Mouse (Mus musculus): ENCODE measurements at regions not wholly inside any gene's neighbourhood (a gene's known extent, or its start where the extent isn't known, plus 50 kb on each side); places are given as distances from the start of the nearest gene placed in this dataset.
"Not testable (repeated sequence)": the region's sequence is repeated elsewhere in the genome, so short reads cannot be mapped to it uniquely, and the experiment has no call there.

GRCm38 (mm10) chr4:7256486-7256885 is 982.4 kb downstream of the Car8 start:
- ATAC-seq (ENCODE audit: low FRiP score) (no peak), DNase-seq (ENCODE audit: low spot score, missing footprints) (peak; percentile 67)
- H3K4me1 ChIP-seq (ENCODE audit: control insufficient read depth, insufficient read depth, low read length), result no peaks in the 10 kb centered on the region
- H3K9ac ChIP-seq (ENCODE audit: low read length), result no peak overlapping the region
- no peaks in the 10 kb centered on the region for H3K9me3 ChIP-seq (ENCODE audit: control insufficient read depth, low read length)
- H3K27me3 ChIP-seq (ENCODE audit: control insufficient read depth, insufficient read depth, low read length), result no peaks in the 10 kb centered on the region
- no peak overlapping the region for H3K4me2 ChIP-seq
- no peak overlapping the region for H3K27ac ChIP-seq (ENCODE audit: low read depth, low read length)
- WGBS, result 70% methylated on average over 2 of the region's 2 CpGs
- no peaks in the 10 kb centered on the region for H3K36me3 ChIP-seq (ENCODE audit: control insufficient read depth, insufficient read depth, low read length)
- no peak overlapping the region for H3K4me3 ChIP-seq (ENCODE audit: low read depth, low read length)

GRCm38 (mm10) chr4:7253616-7254015 is 985.2 kb downstream of the Car8 start:
- Histone ChIP-seq H3K27me3 (ENCODE audit: control insufficient read depth, insufficient read depth, low read length) (no peaks in the 10 kb centered on the region), H3K4me1 (ENCODE audit: control insufficient read depth, insufficient read depth, low read length) (no peaks in the 10 kb centered on the region), H3K27ac (ENCODE audit: low read depth, low read length) (no peak overlapping the region), H3K9me3 (ENCODE audit: control insufficient read depth, low read length) (no peaks in the 10 kb centered on the region), H3K9ac (ENCODE audit: low read length) (no peak overlapping the region), H3K4me3 (ENCODE audit: low read depth, low read length) (no peak overlapping the region), H3K4me2 (no peak overlapping the region), H3K36me3 (ENCODE audit: control insufficient read depth, insufficient read depth, low read length) (no peaks in the 10 kb centered on the region)
- 83% methylated on average over 2 of the region's 2 CpGs for WGBS
- no peak for DNase-seq (ENCODE audit: low spot score, missing footprints)
- no peak for ATAC-seq (ENCODE audit: low FRiP score)

GRCm38 (mm10) chr4:7251641-7252040 is 987.2 kb downstream of the Car8 start:
- DNase-seq (ENCODE audit: low spot score, missing footprints), result no peak
- WGBS, result 74% methylated on average over 2 of the region's 2 CpGs
- no peak for ATAC-seq (ENCODE audit: low FRiP score)
- no peak overlapping the region for H3K4me2 ChIP-seq
- H3K36me3 ChIP-seq (ENCODE audit: control insufficient read depth, insufficient read depth, low read length), result no peaks in the 10 kb centered on the region
- no peaks in the 10 kb centered on the region for H3K9me3 ChIP-seq (ENCODE audit: control insufficient read depth, low read length)
- no peak overlapping the region for H3K9ac ChIP-seq (ENCODE audit: low read length)
- no peaks in the 10 kb centered on the region for H3K27me3 ChIP-seq (ENCODE audit: control insufficient read depth, insufficient read depth, low read length)
- no peak overlapping the region for H3K4me3 ChIP-seq (ENCODE audit: low read depth, low read length)
- no peaks in the 10 kb centered on the region for H3K4me1 ChIP-seq (ENCODE audit: control insufficient read depth, insufficient read depth, low read length)
- no peak overlapping the region for H3K27ac ChIP-seq (ENCODE audit: low read depth, low read length)

- Histone ChIP-seq H3K4me1 (ENCODE audit: control insufficient read depth, insufficient read depth, low read length) (no peaks in the 10 kb centered on the region), H3K27ac (ENCODE audit: low read depth, low read length) (no peak overlapping the region), H3K27me3 (ENCODE audit: control insufficient read depth, insufficient read depth, low read length) (no peaks in the 10 kb centered on the region), H3K9ac (ENCODE audit: low read length) (no peak overlapping the region), H3K36me3 (ENCODE audit: control insufficient read depth, insufficient read depth, low read length) (no peaks in the 10 kb centered on the region), H3K4me3 (ENCODE audit: low read depth, low read length) (no peak overlapping the region), H3K9me3 (ENCODE audit: control insufficient read depth, low read length) (no peaks in the 10 kb centered on the region), H3K4me2 (no peak overlapping the region)
- ATAC-seq (ENCODE audit: low FRiP score), result no peak
- DNase-seq (ENCODE audit: low spot score, missing footprints), result no peak
- WGBS, result 72% methylated on average over 4 of the region's 4 CpGs
Measured at GRCm38 (mm10) chr4:7247816-7248215, 991.0 kb downstream of the Car8 start.

GRCm38 (mm10) chr4:7247244-7247643 is 991.6 kb downstream of the Car8 start:
- H3K36me3 ChIP-seq (ENCODE audit: control insufficient read depth, insufficient read depth, low read length), result no peaks in the 10 kb centered on the region
- ATAC-seq (ENCODE audit: low FRiP score) (peak; percentile 62), DNase-seq (ENCODE audit: low spot score, missing footprints) (no peak)
- 56% methylated on average over 4 of the region's 4 CpGs for WGBS
- no peaks in the 10 kb centered on the region for H3K4me1 ChIP-seq (ENCODE audit: control insufficient read depth, insufficient read depth, low read length)
- no peak overlapping the region for H3K27ac ChIP-seq (ENCODE audit: low read depth, low read length)
- H3K9ac ChIP-seq (ENCODE audit: low read length), result no peak overlapping the region
- H3K4me3 ChIP-seq (ENCODE audit: low read depth, low read length), result no peak overlapping the region
- no peak overlapping the region for H3K4me2 ChIP-seq
- no peaks in the 10 kb centered on the region for H3K27me3 ChIP-seq (ENCODE audit: control insufficient read depth, insufficient read depth, low read length)
- H3K9me3 ChIP-seq (ENCODE audit: control insufficient read depth, low read length), result no peaks in the 10 kb centered on the region

GRCm38 (mm10) chr4:7246828-7247227 is 992.0 kb downstream of the Car8 start:
- Histone ChIP-seq H3K27me3 (ENCODE audit: control insufficient read depth, insufficient read depth, low read length) (no peaks in the 10 kb centered on the region), H3K36me3 (ENCODE audit: control insufficient read depth, insufficient read depth, low read length) (no peaks in the 10 kb centered on the region), H3K9ac (ENCODE audit: low read length) (no peak overlapping the region), H3K4me3 (ENCODE audit: low read depth, low read length) (no peak overlapping the region), H3K9me3 (ENCODE audit: control insufficient read depth, low read length) (no peaks in the 10 kb centered on the region), H3K27ac (ENCODE audit: low read depth, low read length) (no peak overlapping the region), H3K4me2 (no peak overlapping the region), H3K4me1 (ENCODE audit: control insufficient read depth, insufficient read depth, low read length) (no peaks in the 10 kb centered on the region)
- ATAC-seq (ENCODE audit: low FRiP score) (peak; percentile 62), DNase-seq (ENCODE audit: low spot score, missing footprints) (no peak)
- 66% methylated on average over 4 of the region's 4 CpGs for WGBS

GRCm38 (mm10) chr4:7245653-7246052 is 993.2 kb downstream of the Car8 start:
- no peaks in the 10 kb centered on the region for H3K9me3 ChIP-seq (ENCODE audit: control insufficient read depth, low read length)
- H3K27me3 ChIP-seq (ENCODE audit: control insufficient read depth, insufficient read depth, low read length), result no peaks in the 10 kb centered on the region
- no peak overlapping the region for H3K27ac ChIP-seq (ENCODE audit: low read depth, low read length)
- H3K36me3 ChIP-seq (ENCODE audit: control insufficient read depth, insufficient read depth, low read length), result no peaks in the 10 kb centered on the region
- H3K4me2 ChIP-seq, result no peak overlapping the region
- no peak overlapping the region for H3K9ac ChIP-seq (ENCODE audit: low read length)
- no peaks in the 10 kb centered on the region for H3K4me1 ChIP-seq (ENCODE audit: control insufficient read depth, insufficient read depth, low read length)
- no peak overlapping the region for H3K4me3 ChIP-seq (ENCODE audit: low read depth, low read length)
- ATAC-seq (ENCODE audit: low FRiP score), result no peak
- peak; percentile 54 for DNase-seq (ENCODE audit: low spot score, missing footprints)
- WGBS, result 89% methylated on average over 2 of the region's 2 CpGs

- H3K27me3 ChIP-seq (ENCODE audit: control insufficient read depth, insufficient read depth, low read length), result no peaks in the 10 kb centered on the region
- peaks cover 25% of the 10 kb centered on the region for H3K9me3 ChIP-seq (ENCODE audit: control insufficient read depth, low read length)
- DNase-seq (ENCODE audit: low spot score, missing footprints), result no peak
- no peaks in the 10 kb centered on the region for H3K36me3 ChIP-seq (ENCODE audit: control insufficient read depth, insufficient read depth, low read length)
- WGBS, result 91% methylated on average over 3 of the region's 3 CpGs
- H3K4me3 ChIP-seq (ENCODE audit: low read depth, low read length), result no peak overlapping the region
- H3K4me2 ChIP-seq, result no peak overlapping the region
- H3K4me1 ChIP-seq (ENCODE audit: control insufficient read depth, insufficient read depth, low read length), result no peaks in the 10 kb centered on the region
- no peak for ATAC-seq (ENCODE audit: low FRiP score)
- H3K9ac ChIP-seq (ENCODE audit: low read length), result no peak overlapping the region
- no peak overlapping the region for H3K27ac ChIP-seq (ENCODE audit: low read depth, low read length)
Measured at GRCm38 (mm10) chr4:7237848-7238247, 1001.0 kb downstream of the Car8 start.

GRCm38 (mm10) chr4:7234537-7234936 is 1004.3 kb downstream of the Car8 start:
- H3K27me3 ChIP-seq (ENCODE audit: control insufficient read depth, insufficient read depth, low read length); H3K9ac ChIP-seq (ENCODE audit: low read length); H3K27ac ChIP-seq (ENCODE audit: low read depth, low read length); DNase-seq (ENCODE audit: low spot score, missing footprints); H3K4me1 ChIP-seq (ENCODE audit: control insufficient read depth, insufficient read depth, low read length); H3K36me3 ChIP-seq (ENCODE audit: control insufficient read depth, insufficient read depth, low read length); ATAC-seq (ENCODE audit: low FRiP score); H3K4me3 ChIP-seq (ENCODE audit: low read depth, low read length); H3K4me2 ChIP-seq: not testable (repeated sequence)
- peaks cover 25% of the 10 kb centered on the region for H3K9me3 ChIP-seq (ENCODE audit: control insufficient read depth, low read length)
- 95% methylated on average over 6 of the region's 6 CpGs for WGBS

GRCm38 (mm10) chr4:7228980-7229379 is 1009.9 kb downstream of the Car8 start:
- no peaks in the 10 kb centered on the region for H3K36me3 ChIP-seq (ENCODE audit: control insufficient read depth, insufficient read depth, low read length)
- H3K9me3 ChIP-seq (ENCODE audit: control insufficient read depth, low read length), result peaks cover 12% of the 10 kb centered on the region
- H3K4me2 ChIP-seq, result no peak overlapping the region
- no peak overlapping the region for H3K4me3 ChIP-seq (ENCODE audit: low read depth, low read length)
- no peak for DNase-seq (ENCODE audit: low spot score, missing footprints)
- H3K27ac ChIP-seq (ENCODE audit: low read depth, low read length), result no peak overlapping the region
- no peaks in the 10 kb centered on the region for H3K27me3 ChIP-seq (ENCODE audit: control insufficient read depth, insufficient read depth, low read length)
- WGBS, result 82% methylated on average over 2 of the region's 2 CpGs
- H3K4me1 ChIP-seq (ENCODE audit: control insufficient read depth, insufficient read depth, low read length), result no peaks in the 10 kb centered on the region
- no peak for ATAC-seq (ENCODE audit: low FRiP score)
- no peak overlapping the region for H3K9ac ChIP-seq (ENCODE audit: low read length)

Measured in midbrain, embryonic 11.5 days (tissue).